Mouse (Mus musculus): ENCODE measurements around the gene Cpvl. TPM values are rescaled to one million over a fixed set of nuclear protein-coding genes. Genes with fewer than 3 reads are reported as not detected.

The Cpvl gene
- total and polyA plus RNA-seq, 2 experiments from 2014 or later = 0.10 TPM; not detected in 1

DNA sequence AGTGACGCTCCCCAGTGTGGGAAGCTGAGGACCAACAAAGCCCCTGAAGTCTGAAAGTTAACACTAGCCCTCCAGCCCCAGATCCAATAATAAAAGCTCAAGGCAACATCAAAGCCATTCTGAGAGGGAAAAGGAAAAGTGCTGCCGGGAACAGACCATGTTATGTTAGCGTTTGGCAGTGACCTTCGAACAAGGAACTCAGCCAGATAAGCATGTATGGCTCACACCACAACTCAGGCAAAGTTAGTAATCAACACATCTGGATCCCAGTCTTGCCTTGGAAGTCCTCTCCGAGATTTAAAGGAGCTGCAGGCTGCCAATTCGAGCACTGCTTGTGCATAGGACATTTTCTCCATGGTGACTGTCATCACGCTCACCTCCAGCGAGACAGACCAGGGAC lies 38.7 kb downstream of the Cpvl start:
- Histone ChIP-seq H3K36me3 (ENCODE audit: insufficient read depth, low read length) (no peaks in the 10 kb centered on the region), H3K9ac (replicated peaks; ENCODE audit: low read length, poor library complexity, severe bottlenecking) (no peak overlapping the region), H3K27ac (ENCODE audit: low read depth, low read length) (no peak overlapping the region), H3K4me2 (ENCODE audit: low read depth, low read length, poor library complexity, severe bottlenecking) (no peak overlapping the region), H3K27me3 (ENCODE audit: insufficient read depth, low read length) (no peaks in the 10 kb centered on the region), H3K4me1 (ENCODE audit: insufficient read depth, low read length) (no peaks in the 10 kb centered on the region), H3K4me3 (ENCODE audit: low read depth, low read length) (no peak overlapping the region), H3K9me3 (ENCODE audit: low read length) (no peaks in the 10 kb centered on the region)
- DNase-seq (ENCODE audit: low spot score) = no peak
- WGBS = 46% methylated on average over 8 of the region's 8 CpGs
- no peak for TF ChIP-seq CTCF (IDR thresholded peaks at IDR 0.05)
- ATAC-seq (ENCODE audit: low FRiP score) = no peak

GRCm38 (mm10) chr6:53938942-53939341 lies 39.5 kb downstream of the Cpvl start:
- no peak for ATAC-seq (ENCODE audit: low FRiP score)
- H3K9me3 ChIP-seq (ENCODE audit: low read length) = no peaks in the 10 kb centered on the region
- H3K36me3 ChIP-seq (ENCODE audit: insufficient read depth, low read length) = no peaks in the 10 kb centered on the region
- no peak for TF ChIP-seq CTCF (IDR thresholded peaks at IDR 0.05)
- H3K4me1 ChIP-seq (ENCODE audit: insufficient read depth, low read length) = no peaks in the 10 kb centered on the region
- no peaks in the 10 kb centered on the region for H3K27me3 ChIP-seq (ENCODE audit: insufficient read depth, low read length)
- no peak overlapping the region for H3K27ac ChIP-seq (ENCODE audit: low read depth, low read length)
- DNase-seq (ENCODE audit: low spot score) = peak; percentile 19
- no peak overlapping the region for H3K4me2 ChIP-seq (ENCODE audit: low read depth, low read length, poor library complexity, severe bottlenecking)
- WGBS = 26% methylated on average over 3 of the region's 3 CpGs
- no peak overlapping the region for H3K4me3 ChIP-seq (ENCODE audit: low read depth, low read length)
- no peak overlapping the region for H3K9ac ChIP-seq (replicated peaks; ENCODE audit: low read length, poor library complexity, severe bottlenecking)

DNA sequence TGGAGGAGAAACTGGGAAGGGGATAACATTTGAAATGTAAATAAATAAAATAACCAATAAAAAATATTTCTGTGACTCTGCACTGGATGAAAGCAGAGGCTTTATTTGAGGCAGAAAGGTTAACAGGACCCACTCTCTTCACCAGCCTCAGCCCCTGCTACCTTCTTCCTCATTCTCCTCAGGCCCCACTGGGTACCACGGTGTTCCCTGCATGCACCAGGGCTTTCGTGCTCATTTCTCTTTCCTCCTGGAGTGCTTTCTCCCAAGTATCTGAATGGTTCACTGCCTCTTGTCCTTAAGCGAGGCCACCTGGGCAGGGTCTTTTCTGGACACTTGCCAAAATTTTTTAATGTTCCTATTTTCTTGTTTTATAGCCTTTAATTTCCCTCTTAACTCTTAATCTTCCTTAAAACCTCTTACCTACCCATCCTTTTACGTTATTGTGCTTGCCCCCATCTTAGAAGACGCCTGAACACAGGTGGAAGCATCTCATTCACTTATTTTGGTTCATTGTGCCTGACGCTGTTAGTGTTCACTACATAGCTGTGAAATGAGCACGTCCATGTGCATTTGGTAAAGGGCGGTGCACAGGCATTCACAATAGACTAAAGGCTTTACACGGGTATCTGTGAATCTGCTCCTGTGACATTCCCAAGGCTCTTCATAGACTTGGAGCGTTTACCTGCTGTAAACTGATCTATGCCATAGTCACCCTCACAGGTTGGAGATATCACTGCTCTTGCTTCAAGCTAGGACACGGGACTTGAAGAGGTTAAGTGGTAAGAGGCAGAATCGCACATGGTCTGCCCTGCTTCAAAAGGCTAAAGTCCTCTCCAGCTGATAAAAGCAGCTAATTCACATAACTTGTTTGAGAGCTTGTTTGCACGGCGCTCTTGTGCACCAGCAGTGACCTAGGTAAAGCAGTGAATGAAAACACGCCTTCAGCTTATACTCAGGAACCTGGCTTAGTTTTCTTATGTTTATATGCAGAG lies 41.0 kb downstream of the Cpvl start:
- no peak overlapping the region for H3K27ac ChIP-seq (ENCODE audit: low read depth, low read length)
- ATAC-seq (ENCODE audit: low FRiP score) = no peak
- H3K9me3 ChIP-seq (ENCODE audit: low read length) = no peaks in the 10 kb centered on the region
- no peak overlapping the region for H3K4me2 ChIP-seq (ENCODE audit: low read depth, low read length, poor library complexity, severe bottlenecking)
- no peak for TF ChIP-seq CTCF (IDR thresholded peaks at IDR 0.05)
- no peak overlapping the region for H3K4me3 ChIP-seq (ENCODE audit: low read depth, low read length)
- no peaks in the 10 kb centered on the region for H3K4me1 ChIP-seq (ENCODE audit: insufficient read depth, low read length)
- H3K27me3 ChIP-seq (ENCODE audit: insufficient read depth, low read length) = no peaks in the 10 kb centered on the region
- 77% methylated on average over 15 of the region's 15 CpGs for WGBS
- DNase-seq (ENCODE audit: low spot score) = no peak
- no peaks in the 10 kb centered on the region for H3K36me3 ChIP-seq (ENCODE audit: insufficient read depth, low read length)
- H3K9ac ChIP-seq (replicated peaks; ENCODE audit: low read length, poor library complexity, severe bottlenecking) = no peak overlapping the region

DNA sequence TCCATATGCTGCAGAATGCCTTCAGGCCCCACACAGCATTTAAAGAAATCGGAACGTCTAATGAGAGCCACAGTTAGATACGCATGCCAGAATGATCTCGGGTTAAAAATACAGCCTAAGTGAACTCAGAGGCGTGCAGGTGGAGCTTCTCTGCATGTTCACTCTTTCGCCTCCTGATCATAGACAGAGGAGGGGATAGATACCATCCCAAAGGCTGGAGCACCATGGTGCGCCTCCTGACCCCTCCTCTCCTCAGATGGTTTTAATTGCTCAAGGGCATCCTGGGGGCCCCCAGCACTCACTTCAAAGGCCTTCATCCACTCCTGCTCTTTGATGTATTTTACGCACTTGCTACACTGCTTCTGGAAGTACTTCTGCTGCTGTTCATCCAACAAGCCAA lies 46.9 kb downstream of the Cpvl start:
- TF ChIP-seq CTCF (IDR thresholded peaks at IDR 0.05) = no peak
- WGBS = 50% methylated on average over 8 of the region's 8 CpGs

DNA sequence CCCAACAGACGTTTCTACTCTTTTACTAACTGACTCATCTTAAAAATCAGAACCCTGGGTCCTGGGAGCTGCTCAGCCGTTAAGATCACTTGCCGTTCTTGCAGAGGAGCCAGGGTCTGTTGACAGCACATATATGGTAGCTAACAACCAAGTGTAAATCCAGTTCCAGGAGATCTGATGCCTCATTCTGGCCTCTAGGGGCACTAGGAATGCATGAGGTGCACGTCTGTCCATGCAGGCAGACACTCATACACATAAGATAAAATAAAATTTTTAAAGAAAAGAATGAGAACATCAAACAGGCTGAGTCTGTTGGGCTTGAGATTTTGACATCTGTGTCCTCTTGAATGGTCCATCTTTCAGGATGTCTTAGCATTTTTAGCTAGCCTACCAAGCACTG lies 48.6 kb downstream of the Cpvl start:
- Histone ChIP-seq H3K9me3 (ENCODE audit: low read length) (no peaks in the 10 kb centered on the region), H3K4me1 (ENCODE audit: insufficient read depth, low read length) (no peaks in the 10 kb centered on the region), H3K36me3 (ENCODE audit: insufficient read depth, low read length) (no peaks in the 10 kb centered on the region), H3K9ac (replicated peaks; ENCODE audit: low read length, poor library complexity, severe bottlenecking) (no peak overlapping the region), H3K4me2 (ENCODE audit: low read depth, low read length, poor library complexity, severe bottlenecking) (no peak overlapping the region), H3K4me3 (ENCODE audit: low read depth, low read length) (no peak overlapping the region), H3K27me3 (ENCODE audit: insufficient read depth, low read length) (no peaks in the 10 kb centered on the region), H3K27ac (ENCODE audit: low read depth, low read length) (no peak overlapping the region)
- DNase-seq (ENCODE audit: low spot score) (no peak), ATAC-seq (ENCODE audit: low FRiP score) (no peak)
- 78% methylated on average over 4 of the region's 4 CpGs for WGBS
- TF ChIP-seq CTCF (IDR thresholded peaks at IDR 0.05) = 0 out of 2 replicates have a peak, but pooled peaks have one; percentile 15

More for the DNA sequence above, 46.9 kb downstream of the Cpvl start:
- Histone ChIP-seq H3K4me1 (ENCODE audit: insufficient read depth, low read length) (no peaks in the 10 kb centered on the region), H3K27me3 (ENCODE audit: insufficient read depth, low read length) (no peaks in the 10 kb centered on the region), H3K36me3 (ENCODE audit: insufficient read depth, low read length) (no peaks in the 10 kb centered on the region), H3K9me3 (ENCODE audit: low read length) (no peaks in the 10 kb centered on the region), H3K4me2 (ENCODE audit: low read depth, low read length, poor library complexity, severe bottlenecking) (no peak overlapping the region), H3K27ac (ENCODE audit: low read depth, low read length) (no peak overlapping the region), H3K9ac (replicated peaks; ENCODE audit: low read length, poor library complexity, severe bottlenecking) (no peak overlapping the region), H3K4me3 (ENCODE audit: low read depth, low read length) (no peak overlapping the region)
- no peak for DNase-seq (ENCODE audit: low spot score)
- no peak for ATAC-seq (ENCODE audit: low FRiP score)

GRCm38 (mm10) chr6:53926197-53926596 lies 52.3 kb downstream of the Cpvl start:
- Histone ChIP-seq H3K9ac (replicated peaks; ENCODE audit: low read length, poor library complexity, severe bottlenecking) (no peak overlapping the region), H3K27ac (ENCODE audit: low read depth, low read length) (no peak overlapping the region), H3K4me1 (ENCODE audit: insufficient read depth, low read length) (no peaks in the 10 kb centered on the region), H3K36me3 (ENCODE audit: insufficient read depth, low read length) (no peaks in the 10 kb centered on the region), H3K27me3 (ENCODE audit: insufficient read depth, low read length) (no peaks in the 10 kb centered on the region), H3K4me2 (ENCODE audit: low read depth, low read length, poor library complexity, severe bottlenecking) (no peak overlapping the region), H3K4me3 (ENCODE audit: low read depth, low read length) (no peak overlapping the region), H3K9me3 (ENCODE audit: low read length) (no peaks in the 10 kb centered on the region)
- no peak for DNase-seq (ENCODE audit: low spot score)
- ATAC-seq (ENCODE audit: low FRiP score) = no peak
- 92% methylated on average over 2 of the region's 2 CpGs for WGBS
- no peak for TF ChIP-seq CTCF (IDR thresholded peaks at IDR 0.05)

Data from midbrain, postnatal 0 days (tissue).